Mouse (Mus musculus) thymus, postnatal 4 days (tissue): ENCODE data around the gene Sult6b2.
A peak's percentile ranks its signal among the peaks of the same experiment; 100 is the strongest.

ENCODE experiments used
- DNase-seq: peaks from one replicate; pipeline ENCODE4 v3.0.0; 2021

The Sult6b2 gene

GRCm38 (mm10) chr6:142776935-142777334 lies 27.4 kb downstream of the Sult6b2 start:
- DNase-seq = no peak

DNA sequence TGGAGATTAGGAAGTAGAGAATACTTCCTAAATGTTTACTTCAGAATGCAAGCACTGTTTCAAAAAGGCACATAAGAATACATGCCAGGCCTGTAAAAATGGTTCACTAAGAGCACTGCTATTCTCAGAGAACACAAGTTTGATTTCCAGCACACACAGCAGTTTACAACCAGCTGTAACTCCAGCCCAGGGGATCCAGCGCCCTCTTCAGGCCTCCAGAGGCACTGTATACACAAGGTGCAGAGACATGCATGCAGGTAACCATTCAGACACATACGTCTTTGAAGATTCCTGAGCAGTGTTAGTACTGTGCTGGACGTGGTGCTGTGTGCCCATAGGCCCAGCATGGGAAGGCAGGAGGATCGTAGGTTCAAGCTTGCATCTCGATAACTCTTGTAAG lies 30.7 kb downstream of the Sult6b2 start:
- no peak for DNase-seq

DNA sequence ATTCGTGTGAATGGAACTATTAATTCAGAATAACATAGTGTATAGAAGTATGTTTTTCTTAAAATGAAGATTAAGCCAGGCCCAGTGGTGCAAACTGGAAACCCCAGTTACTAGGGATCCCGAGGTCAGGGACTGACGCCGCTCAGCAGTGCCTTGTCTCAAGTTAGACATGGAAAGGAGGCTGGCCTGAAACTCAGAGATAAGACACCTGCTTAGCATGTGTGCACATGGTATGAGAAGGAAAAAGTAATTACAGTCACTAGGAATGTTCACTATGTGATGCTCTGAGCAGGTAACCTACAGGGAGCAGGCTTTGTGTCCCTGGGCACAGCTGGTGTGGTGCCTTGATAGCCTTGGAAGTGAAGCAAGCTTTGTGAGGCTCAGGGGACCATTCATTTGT lies 32.7 kb downstream of the Sult6b2 start:
- DNase-seq = no peak

GRCm38 (mm10) chr6:142769896-142770295 lies 34.4 kb downstream of the Sult6b2 start:
- no peak for DNase-seq

DNA sequence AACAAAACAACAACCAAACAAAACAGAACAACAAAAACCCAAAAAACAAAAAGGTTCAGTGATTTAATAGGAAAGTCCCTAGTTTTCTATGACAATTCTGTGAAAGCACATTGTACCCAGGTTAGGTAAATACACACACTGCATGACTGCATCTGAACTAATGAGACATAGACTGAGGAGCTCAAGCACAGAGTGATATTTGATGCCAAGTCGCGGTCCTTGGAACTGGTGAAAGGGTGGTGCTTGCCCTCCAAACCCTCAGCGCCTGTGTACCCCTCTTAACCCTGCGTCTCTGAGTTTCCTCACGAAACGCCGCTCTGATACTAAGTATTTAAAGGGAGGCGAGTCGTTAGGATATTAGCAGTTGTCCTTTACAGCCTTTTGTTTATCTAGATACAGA lies 37.0 kb downstream of the Sult6b2 start:
- DNase-seq = no peak

GRCm38 (mm10) chr6:142764933-142765332 lies 39.4 kb downstream of the Sult6b2 start:
- DNase-seq = no peak

- DNase-seq = no peak
These were observed 44.7 kb downstream of the Sult6b2 start for GRCm38 (mm10) chr6:142759633-142760032.

GRCm38 (mm10) chr6:142758562-142758961 lies 45.7 kb downstream of the Sult6b2 start:
- no peak for DNase-seq

DNA sequence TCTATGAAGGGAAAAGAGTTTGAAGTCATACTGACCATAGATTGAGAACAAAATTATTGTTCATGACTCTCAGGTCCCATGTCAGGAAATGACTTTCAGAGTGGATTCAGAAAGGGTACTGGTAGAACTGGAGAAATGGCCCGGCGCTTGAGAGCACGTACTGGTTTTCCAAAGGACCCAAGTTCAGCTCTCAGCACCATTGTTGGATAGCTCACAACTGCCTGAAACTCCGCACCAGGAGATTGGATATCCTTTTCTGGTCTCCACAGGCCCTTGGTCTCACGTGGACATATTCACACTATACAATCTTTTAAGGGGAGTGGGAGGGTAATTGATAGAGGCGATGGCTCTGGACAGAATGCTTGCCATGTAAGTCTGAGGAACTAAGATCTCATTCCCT lies 46.3 kb downstream of the Sult6b2 start:
- DNase-seq = no peak

- no peak for DNase-seq
These were observed 46.9 kb downstream of the Sult6b2 start for GRCm38 (mm10) chr6:142757334-142757965.

- peak; percentile 96 for DNase-seq
These were observed 47.6 kb downstream of the Sult6b2 start, which contains the start of gene Cmas for GRCm38 (mm10) chr6:142756507-142757333. Cmas (plus strand) TSS chr6:142756686.

GRCm38 (mm10) chr6:142752331-142753246 lies 51.7 kb downstream of the Sult6b2 start:
- DNase-seq = peak; percentile 49

DNA sequence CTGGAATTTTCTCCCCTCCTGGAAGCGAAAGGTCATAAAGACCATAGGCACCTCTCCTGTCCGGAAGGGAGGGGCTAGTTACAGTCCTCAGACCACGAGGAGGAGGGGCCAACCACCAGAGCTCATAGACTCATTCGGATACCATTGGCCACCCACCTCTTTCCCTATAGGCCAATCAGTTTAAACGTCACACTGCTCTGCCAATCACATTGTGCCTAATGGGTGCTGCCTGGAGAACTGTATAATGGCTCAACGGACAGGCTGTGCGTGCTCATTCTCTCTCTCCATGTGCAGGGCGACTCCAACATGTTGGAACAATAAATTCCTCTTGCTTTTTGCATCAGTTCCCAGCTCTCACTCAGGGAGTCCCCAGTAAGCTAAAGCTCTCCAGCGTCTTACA lies 52.9 kb downstream of the Sult6b2 start:
- no peak for DNase-seq

GRCm38 (mm10) chr6:142748057-142748708 lies 56.1 kb downstream of the Sult6b2 start:
- no peak for DNase-seq

DNA sequence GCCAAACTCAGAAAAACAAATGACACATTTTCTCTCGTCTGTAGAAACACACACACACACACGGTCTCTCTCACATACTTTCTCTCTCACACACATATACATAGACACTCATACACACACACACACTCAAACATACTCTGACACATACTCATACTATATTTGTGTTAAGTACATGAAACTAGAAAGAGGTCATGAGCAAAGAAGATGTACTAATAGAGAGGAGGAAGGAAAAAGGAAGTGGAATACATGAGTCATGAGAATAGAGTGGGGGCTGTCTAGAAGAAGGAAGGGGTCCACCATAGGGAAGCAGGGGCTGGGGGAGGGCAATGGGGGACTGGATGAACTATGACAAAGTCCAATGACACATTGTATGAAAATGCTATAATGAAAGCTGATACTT lies 57.1 kb downstream of the Sult6b2 start:
- no peak for DNase-seq

- DNase-seq = no peak
These were observed 57.5 kb downstream of the Sult6b2 start for GRCm38 (mm10) chr6:142746765-142747164.

- DNase-seq = no peak
These were observed 58.8 kb downstream of the Sult6b2 start for GRCm38 (mm10) chr6:142745484-142745883.

GRCm38 (mm10) chr6:142743193-142743592 lies 61.1 kb downstream of the Sult6b2 start:
- DNase-seq = no peak

GRCm38 (mm10) chr6:142741763-142742162 lies 62.5 kb downstream of the Sult6b2 start:
- no peak for DNase-seq

DNA sequence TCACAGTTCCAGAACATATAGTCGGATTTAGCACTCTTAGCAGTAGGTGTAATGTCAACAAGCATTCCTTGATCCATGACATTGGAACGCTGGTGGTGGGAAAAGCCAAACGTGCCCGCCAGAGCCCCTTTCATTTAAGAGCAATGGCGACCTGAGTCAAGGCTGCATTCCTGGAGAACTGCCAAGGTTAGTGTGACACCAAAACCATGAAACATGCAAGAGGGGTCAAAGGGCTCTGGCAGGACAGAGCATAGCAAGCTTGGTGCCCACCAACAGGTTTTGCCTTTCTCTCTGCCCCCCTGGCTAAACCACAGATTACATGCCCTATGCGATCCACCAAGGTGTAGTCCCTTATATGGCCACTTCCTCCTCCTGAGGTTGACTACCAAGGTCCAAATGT lies 65.7 kb downstream of the Sult6b2 start:
- no peak for DNase-seq

- no peak for DNase-seq
These were observed 66.1 kb downstream of the Sult6b2 start for GRCm38 (mm10) chr6:142738225-142738624.

DNA sequence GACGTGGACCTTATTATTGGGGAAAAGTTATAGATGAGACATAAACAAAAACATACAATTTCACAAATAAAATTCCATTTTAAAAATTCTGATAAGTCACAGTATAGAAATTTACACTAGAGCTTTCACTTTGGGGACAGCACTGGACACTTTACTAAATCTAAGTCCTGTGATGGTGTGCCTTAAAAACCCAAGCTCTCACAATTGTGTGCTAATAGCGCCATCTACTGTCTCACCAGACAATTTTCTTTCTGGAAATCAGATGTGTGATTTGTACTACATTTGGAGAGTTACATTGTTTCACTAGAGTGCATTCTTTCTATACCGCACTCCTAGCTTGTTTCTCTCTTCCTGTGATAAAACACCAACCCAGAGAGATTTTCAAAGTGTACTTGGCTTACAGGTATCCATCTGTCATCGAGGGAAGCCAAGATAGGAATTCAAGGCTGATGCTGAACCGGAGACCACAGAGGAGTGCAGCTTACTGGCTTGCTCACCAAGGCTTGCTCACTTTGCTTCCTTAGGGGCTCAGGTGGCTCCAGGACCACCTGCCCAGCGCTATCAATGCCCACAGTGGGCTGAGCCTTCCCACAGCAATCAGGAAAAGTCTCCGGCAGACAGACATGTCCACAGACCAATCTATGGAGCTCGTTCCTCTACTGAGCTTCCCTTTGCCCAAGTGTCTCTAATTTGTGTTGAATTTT lies 68.8 kb downstream of the Sult6b2 start:
- no peak for DNase-seq
